Mouse (Mus musculus) spleen, adult 2 months (tissue): ENCODE results near the gene Drg1. TPM values are rescaled to one million over a fixed set of nuclear protein-coding genes. Genes with fewer than 3 reads are reported as not detected.

ENCODE experiments used
- DNase-seq, 2 experiments: peaks; one replicate each; pipeline versions ENCODE4 v3.0.0 to v3.0.0-alpha.2; 2012 to 2021; ENCODE audit warnings: low spot score in 2 of 2, low read depth in 1 of 2
- H3K27ac ChIP-seq: fragments of 200-500 bp; 2 replicates; pipeline ENCODE4 v1.5.1; 2012; ENCODE audit warnings: low read length, inconsistent platforms; ENCODE audit not compliant: insufficient read depth
- H3K27me3 ChIP-seq: fragments of 200-500 bp; 2 replicates; pipeline ENCODE4 v1.6.1; 2012; ENCODE audit warnings: mild to moderate bottlenecking, moderate library complexity, low read length, inconsistent platforms; ENCODE audit not compliant: control insufficient read depth, insufficient read depth
- H3K36me3 ChIP-seq: fragments of 200-500 bp; 2 replicates; pipeline ENCODE4 v1.6.1; 2012; ENCODE audit warnings: mild to moderate bottlenecking, low read length, inconsistent platforms; ENCODE audit not compliant: control insufficient read depth, insufficient read depth
- H3K4me1 ChIP-seq: fragments of 200-500 bp; 2 replicates; pipeline ENCODE4 v1.6.1; 2011; ENCODE audit warnings: inconsistent platforms; ENCODE audit not compliant: control insufficient read depth, insufficient read depth, insufficient read length
- H3K4me3 ChIP-seq: fragments of 200-500 bp; 2 replicates; pipeline ENCODE4 v1.5.1; 2011; ENCODE audit warnings: mild to moderate bottlenecking, inconsistent platforms; ENCODE audit not compliant: insufficient read depth, insufficient read length; ENCODE audit errors: extremely low read depth
- CTCF ChIP-seq: fragments of 200-500 bp; IDR thresholded peaks from 2 replicates; pipeline ENCODE4 v1.5.1; 2011; ENCODE audit warnings: mild to moderate bottlenecking, inconsistent platforms; ENCODE audit not compliant: insufficient read depth, insufficient read length, insufficient replicate concordance; ENCODE audit errors: extremely low read depth
- POLR2A ChIP-seq: fragments of 200-500 bp; IDR thresholded peaks from 2 replicates; pipeline ENCODE4 v1.6.1; 2011; ENCODE audit warnings: low read depth, low read length, inconsistent platforms
- WGBS: fragments of 180-500 bp; shearing (Covaris S2); methylation state at CpG from one replicate; pipeline ENCODE4 v1.1.7; 2018; 5-methylcytosine and 5-hydroxymethylcytosine counted together
- polyA plus RNA-seq: library from polyadenylated mRNA; depleted of rRNA; stranded (reverse); fragments of >200 nt; gene quantifications from 2 replicates; pipeline ENCODE4 v1.2.3, GENCODE M21; 2012

Drg1 gene
- polyA plus RNA-seq, 1 experiment: 11.1 TPM

DNA sequence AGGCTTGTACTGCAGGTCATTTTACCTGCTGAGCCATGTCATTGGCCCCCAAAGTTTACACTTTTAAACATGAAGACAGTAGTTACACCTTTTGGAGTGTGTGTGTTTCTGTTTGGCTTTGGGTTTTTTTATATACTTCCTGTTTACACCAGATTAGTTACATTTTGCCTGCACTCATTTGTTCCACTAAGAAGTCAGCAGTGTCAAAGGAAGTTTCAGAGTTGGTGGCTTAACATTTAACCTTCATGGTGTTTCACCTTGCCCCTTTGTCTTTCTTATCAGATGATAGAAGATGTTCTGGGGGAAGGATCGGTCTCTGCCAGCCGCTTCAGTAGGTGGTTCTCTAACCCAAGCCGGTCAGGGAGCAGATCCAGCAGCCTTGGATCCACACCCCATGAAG is 39.1 kb downstream of the Drg1 start:
- H3K27ac ChIP-seq: no peak overlapping the region
- WGBS: 94% methylated on average over 3 of the region's 3 CpGs
- no peaks in the 10 kb centered on the region for H3K4me1 ChIP-seq
- no peak for DNase-seq
- TF ChIP-seq CTCF (no peak), POLR2A (no peak)
- no peaks in the 10 kb centered on the region for H3K27me3 ChIP-seq
- no peak overlapping the region for H3K4me3 ChIP-seq
- H3K36me3 ChIP-seq: peaks cover 36% of the 10 kb centered on the region

GRCm38 (mm10) chr11:3223105-3223504 is 43.1 kb downstream of the Drg1 start:
- Histone ChIP-seq H3K27ac (no peak overlapping the region), H3K4me1 (no peaks in the 10 kb centered on the region), H3K4me3 (no peak overlapping the region), H3K36me3 (peaks cover 33% of the 10 kb centered on the region), H3K27me3 (no peaks in the 10 kb centered on the region)
- TF ChIP-seq CTCF (no peak), POLR2A (no peak)
- 83% methylated on average over 5 of the region's 5 CpGs for whole genome bisulfite sequencing
- DNase-seq: no peak

DNA sequence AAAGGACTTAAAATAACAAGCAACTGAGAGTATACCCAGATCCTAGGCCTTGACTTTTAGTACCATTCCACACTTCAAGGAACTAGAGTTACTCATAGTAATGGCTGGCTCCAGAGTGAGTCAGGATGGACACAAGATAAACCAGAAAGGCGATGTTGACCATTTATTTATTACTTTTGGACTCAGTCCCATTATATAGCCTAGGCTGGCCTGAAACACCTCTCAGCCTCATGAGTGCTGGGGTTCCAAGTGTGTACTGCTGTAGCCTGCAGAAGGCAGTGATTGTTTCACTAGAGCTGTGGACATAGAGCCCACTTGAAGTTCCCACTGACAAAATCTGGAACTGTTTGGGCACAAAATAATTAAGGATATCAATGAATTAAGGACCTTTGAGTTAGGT is 53.7 kb downstream of the Drg1 start:
- no peak for DNase-seq
- Histone ChIP-seq H3K27ac (no peak overlapping the region), H3K27me3 (no peaks in the 10 kb centered on the region), H3K36me3 (peaks cover 26% of the 10 kb centered on the region), H3K4me3 (no peak overlapping the region), H3K4me1 (no peaks in the 10 kb centered on the region)
- WGBS: 95% methylated on average over 1 of the region's 1 CpGs
- TF ChIP-seq POLR2A: no peak
- TF ChIP-seq CTCF: no peak

GRCm38 (mm10) chr11:3206783-3207182 is 59.4 kb downstream of the Drg1 start:
- 87% methylated on average over 3 of the region's 3 CpGs for WGBS
- H3K36me3 ChIP-seq: peaks cover 14% of the 10 kb centered on the region
- H3K4me1 ChIP-seq: no peaks in the 10 kb centered on the region
- no peak for DNase-seq
- TF ChIP-seq POLR2A: no peak
- no peak for TF ChIP-seq CTCF
- H3K27me3 ChIP-seq: no peaks in the 10 kb centered on the region
- no peak overlapping the region for H3K27ac ChIP-seq
- H3K4me3 ChIP-seq: no peak overlapping the region

- Histone ChIP-seq H3K27me3 (no peaks in the 10 kb centered on the region), H3K4me1 (no peaks in the 10 kb centered on the region), H3K4me3 (no peak overlapping the region), H3K36me3 (peaks cover 9% of the 10 kb centered on the region), H3K27ac (no peak overlapping the region)
- DNase-seq: no peak
- TF ChIP-seq CTCF: no peak
- no peak for TF ChIP-seq POLR2A
- whole genome bisulfite sequencing: 90% methylated on average over 3 of the region's 3 CpGs
Measured at GRCm38 (mm10) chr11:3205207-3205606, 61.0 kb downstream of the Drg1 start.

- Histone ChIP-seq H3K36me3 (peaks cover 7% of the 10 kb centered on the region), H3K27ac (no peak overlapping the region), H3K4me3 (no peak overlapping the region), H3K27me3 (no peaks in the 10 kb centered on the region), H3K4me1 (no peaks in the 10 kb centered on the region)
- DNase-seq: no peak
- 65% methylated on average over 2 of the region's 2 CpGs for WGBS
- TF ChIP-seq CTCF (no peak), POLR2A (no peak)
Measured at GRCm38 (mm10) chr11:3203771-3204170, 62.4 kb downstream of the Drg1 start.

- DNase-seq: peak; percentile 48 to 66
- Histone ChIP-seq H3K4me1 (no peaks in the 10 kb centered on the region), H3K36me3 (peaks cover 7% of the 10 kb centered on the region), H3K27ac (peak overlapping the region; percentile 84), H3K4me3 (peak overlapping the region; percentile 62), H3K27me3 (no peaks in the 10 kb centered on the region)
- no peak for TF ChIP-seq CTCF
- no peak for TF ChIP-seq POLR2A
- under 1% methylated on average over 42 of the region's 57 CpGs for WGBS
Measured at GRCm38 (mm10) chr11:3202781-3203441, 63.3 kb downstream of the Drg1 start.
